Mouse (Mus musculus) heart, embryonic 12.5 days (tissue): ENCODE results near the gene Ate1. TPM values are rescaled to one million over a fixed set of nuclear protein-coding genes. Genes with fewer than 3 reads are reported as not detected.
A peak's percentile ranks its signal among the peaks of the same experiment; 100 is the strongest.
"Not testable (repeated sequence)": the region's sequence is repeated elsewhere in the genome, so short reads cannot be mapped to it uniquely, and the experiment has no call there.

Source experiments
- ATAC-seq: fragments of 200-750 bp; cut with Nextera tagmentation; 2 replicates; pipeline ENCODE4 v1.8.0; 2017; ENCODE audit warnings: moderate TSS enrichment, moderate library complexity; ENCODE audit not compliant: insufficient number of reproducible peaks, low FRiP score
- H3K27ac ChIP-seq: fragments of 300-500 bp; sonication (generic); 2 replicates; pipeline ENCODE4 v1.5.1; 2016; ENCODE audit warnings: mild to moderate bottlenecking, moderate library complexity; ENCODE audit not compliant: poor library complexity, severe bottlenecking
- H3K27me3 ChIP-seq: fragments of 300-500 bp; sonication (generic); replicated peaks from 2 replicates; pipeline ENCODE4 v1.6.1; 2016; ENCODE audit warnings: mild to moderate bottlenecking, moderate library complexity
- H3K36me3 ChIP-seq: fragments of 300-500 bp; sonication (generic); 2 replicates; pipeline ENCODE4 v1.6.1; 2016; ENCODE audit warnings: mild to moderate bottlenecking, moderate library complexity
- H3K4me1 ChIP-seq: fragments of 300-500 bp; sonication (generic); replicated peaks from 2 replicates; pipeline ENCODE4 v1.6.1; 2016; ENCODE audit warnings: mild to moderate bottlenecking
- H3K4me2 ChIP-seq: fragments of 300-500 bp; sonication (generic); 2 replicates; pipeline ENCODE4 v1.6.1; 2016; ENCODE audit warnings: mild to moderate bottlenecking, moderate library complexity
- H3K4me3 ChIP-seq: fragments of 300-500 bp; sonication (generic); 2 replicates; pipeline ENCODE4 v1.5.1; 2016; ENCODE audit warnings: mild to moderate bottlenecking
- H3K9ac ChIP-seq: fragments of 300-500 bp; sonication (generic); 2 replicates; pipeline ENCODE4 v1.6.1; 2016; ENCODE audit warnings: mild to moderate bottlenecking, moderate library complexity
- H3K9me3 ChIP-seq: fragments of 300-500 bp; sonication (generic); replicated peaks from 2 replicates; pipeline ENCODE4 v1.6.1; 2016; ENCODE audit warnings: mild to moderate bottlenecking, moderate library complexity
- WGBS: fragments of 180-500 bp; shearing (Covaris S2); methylation state at CpG from one replicate; pipeline ENCODE4 v1.1.7; 2016; 5-methylcytosine and 5-hydroxymethylcytosine counted together
- polyA plus RNA-seq: library from polyadenylated mRNA; unstranded; fragments of >200 nt; fragmentation: Nextera tagmentation; extraction: Ambion mirVana; gene quantifications from 2 replicates; pipeline ENCODE4 v1.2.1, GENCODE M21; 2016

The Ate1 gene
- polyA plus RNA-seq, 1 experiment from 2014 or later: 62.8 TPM

GRCm38 (mm10) chr7:130407622-130408021 is 112.5 kb downstream of the Ate1 start:
- H3K4me3 ChIP-seq: no peak overlapping the region
- H3K36me3 ChIP-seq: no peaks in the 10 kb centered on the region
- no peak overlapping the region for H3K9ac ChIP-seq
- peak overlapping the region; percentile 29 for H3K4me2 ChIP-seq
- H3K27ac ChIP-seq: peak overlapping the region; percentile 67
- no peaks in the 10 kb centered on the region for H3K9me3 ChIP-seq
- WGBS: 45% methylated on average over 10 of the region's 10 CpGs
- no peak for ATAC-seq
- H3K27me3 ChIP-seq: no peaks in the 10 kb centered on the region
- peaks cover 20% of the 10 kb centered on the region for H3K4me1 ChIP-seq

- 65% methylated on average over 2 of the region's 2 CpGs for WGBS
- Histone ChIP-seq H3K36me3 (peaks cover 10% of the 10 kb centered on the region), H3K4me3 (no peak overlapping the region), H3K27ac (no peak overlapping the region), H3K4me1 (peaks cover 16% of the 10 kb centered on the region), H3K9me3 (no peaks in the 10 kb centered on the region), H3K4me2 (no peak overlapping the region), H3K27me3 (no peaks in the 10 kb centered on the region), H3K9ac (no peak overlapping the region)
- ATAC-seq: no peak
Observed at GRCm38 (mm10) chr7:130403346-130403745, 116.8 kb downstream of the Ate1 start.

- Histone ChIP-seq H3K27me3 (no peaks in the 10 kb centered on the region), H3K27ac (no peak overlapping the region), H3K9ac (no peak overlapping the region), H3K4me1 (0 out of 2 replicates have a peak, but pooled peaks cover 3% of the 10 kb centered on the region), H3K36me3 (peaks cover 27% of the 10 kb centered on the region), H3K9me3 (no peaks in the 10 kb centered on the region), H3K4me2 (no peak overlapping the region), H3K4me3 (no peak overlapping the region)
- 92% methylated on average over 2 of the region's 2 CpGs for WGBS
- ATAC-seq: no peak
Observed at GRCm38 (mm10) chr7:130394697-130395096, 125.5 kb downstream of the Ate1 start.

- H3K27ac ChIP-seq, H3K27me3 ChIP-seq, ATAC-seq, H3K9me3 ChIP-seq, H3K4me3 ChIP-seq, H3K9ac ChIP-seq, H3K4me1 ChIP-seq, H3K4me2 ChIP-seq: not testable (repeated sequence)
- WGBS: 100% methylated on average over 1 of the region's 1 CpGs
- H3K36me3 ChIP-seq: peaks cover 41% of the 10 kb centered on the region
Observed at GRCm38 (mm10) chr7:130390060-130390459, 130.1 kb downstream of the Ate1 start.

- Histone ChIP-seq H3K36me3 (peaks cover 27% of the 10 kb centered on the region), H3K4me3 (no peak overlapping the region), H3K4me2 (no peak overlapping the region), H3K27me3 (no peaks in the 10 kb centered on the region), H3K9ac (no peak overlapping the region), H3K4me1 (no peaks in the 10 kb centered on the region), H3K27ac (no peak overlapping the region), H3K9me3 (peaks cover 7% of the 10 kb centered on the region; the same call in 1 of the 2 replicates)
- WGBS: 80% methylated on average over 3 of the region's 3 CpGs
- ATAC-seq: no peak
Observed at GRCm38 (mm10) chr7:130386308-130386707, 133.9 kb downstream of the Ate1 start.

GRCm38 (mm10) chr7:130385732-130386294 is 134.4 kb downstream of the Ate1 start:
- Histone ChIP-seq H3K9ac (no peak overlapping the region), H3K4me3 (no peak overlapping the region), H3K9me3 (peaks cover 7% of the 10 kb centered on the region; the same call in 1 of the 2 replicates), H3K27ac (no peak overlapping the region), H3K4me2 (no peak overlapping the region), H3K27me3 (no peaks in the 10 kb centered on the region), H3K36me3 (peaks cover 27% of the 10 kb centered on the region), H3K4me1 (no peaks in the 10 kb centered on the region)
- 91% methylated on average over 8 of the region's 8 CpGs for WGBS
- ATAC-seq: no peak

- Histone ChIP-seq H3K27me3 (no peaks in the 10 kb centered on the region), H3K4me2 (no peak overlapping the region), H3K4me1 (0 out of 2 replicates have a peak, but pooled peaks cover 4% of the 10 kb centered on the region), H3K9ac (no peak overlapping the region), H3K9me3 (peaks cover 7% of the 10 kb centered on the region; the same call in 1 of the 2 replicates), H3K36me3 (peaks cover 17% of the 10 kb centered on the region), H3K27ac (no peak overlapping the region), H3K4me3 (no peak overlapping the region)
- WGBS: 92% methylated on average over 13 of the region's 13 CpGs
- ATAC-seq: no peak
Observed at GRCm38 (mm10) chr7:130382126-130382525, 138.0 kb downstream of the Ate1 start.

GRCm38 (mm10) chr7:130381387-130381951 is 138.7 kb downstream of the Ate1 start:
- Histone ChIP-seq H3K36me3 (peaks cover 13% of the 10 kb centered on the region), H3K4me1 (0 out of 2 replicates have a peak, but pooled peaks cover 4% of the 10 kb centered on the region), H3K4me2 (no peak overlapping the region), H3K9me3 (peaks cover 7% of the 10 kb centered on the region; the same call in 1 of the 2 replicates), H3K27me3 (no peaks in the 10 kb centered on the region), H3K9ac (no peak overlapping the region), H3K4me3 (no peak overlapping the region), H3K27ac (no peak overlapping the region)
- WGBS: 85% methylated on average over 8 of the region's 8 CpGs
- no peak for ATAC-seq

GRCm38 (mm10) chr7:130380769-130381355 is 139.3 kb downstream of the Ate1 start:
- no peak overlapping the region for H3K4me3 ChIP-seq
- H3K4me2 ChIP-seq: no peak overlapping the region
- ATAC-seq: no peak
- H3K9me3 ChIP-seq: peaks cover 7% of the 10 kb centered on the region; the same call in 1 of the 2 replicates
- H3K27ac ChIP-seq: no peak overlapping the region
- H3K9ac ChIP-seq: no peak overlapping the region
- 82% methylated on average over 8 of the region's 8 CpGs for WGBS
- 0 out of 2 replicates have a peak, but pooled peaks cover 4% of the 10 kb centered on the region for H3K4me1 ChIP-seq
- no peaks in the 10 kb centered on the region for H3K27me3 ChIP-seq
- H3K36me3 ChIP-seq: peaks cover 13% of the 10 kb centered on the region

- H3K27ac ChIP-seq: no peak overlapping the region
- H3K9me3 ChIP-seq: peaks cover 7% of the 10 kb centered on the region; the same call in 1 of the 2 replicates
- 90% methylated on average over 7 of the region's 7 CpGs for WGBS
- H3K27me3 ChIP-seq: no peaks in the 10 kb centered on the region
- H3K4me3 ChIP-seq: no peak overlapping the region
- H3K4me2 ChIP-seq: no peak overlapping the region
- ATAC-seq: no peak
- H3K9ac ChIP-seq: no peak overlapping the region
- 0 out of 2 replicates have a peak, but pooled peaks cover 4% of the 10 kb centered on the region for H3K4me1 ChIP-seq
- H3K36me3 ChIP-seq: peaks cover 13% of the 10 kb centered on the region
Observed at GRCm38 (mm10) chr7:130380367-130380766, 139.8 kb downstream of the Ate1 start.

GRCm38 (mm10) chr7:130379886-130380285 is 140.3 kb downstream of the Ate1 start:
- Histone ChIP-seq H3K36me3 (peaks cover 13% of the 10 kb centered on the region), H3K27me3 (no peaks in the 10 kb centered on the region), H3K4me1 (0 out of 2 replicates have a peak, but pooled peaks cover 4% of the 10 kb centered on the region), H3K9ac (no peak overlapping the region), H3K9me3 (peaks cover 7% of the 10 kb centered on the region; the same call in 1 of the 2 replicates), H3K4me3 (no peak overlapping the region), H3K4me2 (no peak overlapping the region), H3K27ac (no peak overlapping the region)
- WGBS: 90% methylated on average over 5 of the region's 5 CpGs
- no peak for ATAC-seq
